Mouse (Mus musculus): Measurements from ENCODE around the gene Cyp26c1. TPM values are rescaled to one million over a fixed set of nuclear protein-coding genes. Genes with fewer than 3 reads are reported as not detected.

The Cyp26c1 gene
- polyA plus RNA-seq, 1 experiment from 2014 or later: not detected

DNA sequence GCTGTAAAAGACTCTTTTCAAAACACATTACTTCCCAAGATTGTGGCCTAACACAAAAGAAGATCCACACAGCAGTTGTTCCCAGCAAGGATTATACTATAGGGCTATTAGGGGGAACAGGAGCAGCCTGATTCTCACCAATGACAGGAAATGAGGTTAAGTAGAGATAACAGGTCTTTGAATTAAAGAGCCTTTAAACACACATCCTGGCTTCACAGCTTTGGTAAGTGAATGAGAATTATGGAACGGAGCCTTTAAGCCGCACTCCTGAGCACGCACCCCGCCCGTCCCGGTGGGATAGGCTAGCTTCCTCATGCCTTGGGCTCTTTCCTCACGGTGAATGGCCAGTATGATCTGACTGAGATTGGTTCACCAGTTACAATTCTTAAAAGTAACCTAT lies 54.7 kb downstream of the Cyp26c1 start:
- H3K4me3 ChIP-seq (ENCODE audit: low read depth, low read length): no peak overlapping the region
- 66% methylated on average over 7 of the region's 7 CpGs for WGBS
- no peaks in the 10 kb centered on the region for H3K9me3 ChIP-seq (ENCODE audit: low read depth, low read length)
- no peak for ATAC-seq (ENCODE audit: insufficient read depth)
- H3K36me3 ChIP-seq (ENCODE audit: insufficient read depth): no peaks in the 10 kb centered on the region
- no peaks in the 10 kb centered on the region for H3K27me3 ChIP-seq (ENCODE audit: insufficient read depth, low read length)
- TF ChIP-seq CTCF (IDR thresholded peaks at IDR 0.05; ENCODE audit: low read depth): no peak
- no peak overlapping the region for H3K9ac ChIP-seq
- no peaks in the 10 kb centered on the region for H3K4me1 ChIP-seq (ENCODE audit: insufficient read depth)
- no peak overlapping the region for H3K4me2 ChIP-seq
- DNase-seq: peak; percentile 10
- no peak overlapping the region for H3K27ac ChIP-seq (ENCODE audit: low read depth)

Other genes starting within 250 kb of the Cyp26c1 start
- gene Exoc6, start 135.2 kb upstream of the Cyp26c1 start, polyA plus RNA-seq (2014; fragmentation: Nextera tagmentation; extraction: Ambion mirVana): 11.6 and 13.2 TPM in 2 replicates
- gene Cyp26a1, start 12.2 kb downstream of the Cyp26c1 start, polyA plus RNA-seq (2014; fragmentation: Nextera tagmentation; extraction: Ambion mirVana): 0.23 TPM in 1 of 2 replicates, not detected in the other

Measured in lung, embryonic 14.5 days (tissue).